Comparison of ENCODE assay signal across 8 mouse cellular contexts in genomic region chr14:30826174-30827140, GRCm38 (mm10). TPM values are rescaled to one million over a fixed set of nuclear protein-coding genes. Genes with fewer than 3 reads are reported as not detected.
DNase-seq lines count a peak whose midpoint lies in the region; ATAC-seq and TF ChIP-seq lines count a peak whose summit lies in the region.

No protein-coding gene starts in this region.

- no peak for ATAC-seq in heart, embryonic 13.5 days (ENCODE audit: extremely low read depth, insufficient number of reproducible peaks, low FRiP score, low TSS enrichment)
- peak; percentile 67 for ATAC-seq in granulocyte monocyte progenitor cell, adult 5-6 weeks (replicated peaks; ENCODE audit: poor library complexity, severe bottlenecking)
- no peak for ATAC-seq in liver, postnatal 0 days

- H3K4me1 ChIP-seq in heart, embryonic 13.5 days, result peaks cover 53% of the 10 kb centered on the region
- H3K4me1 ChIP-seq in liver, postnatal 0 days (ENCODE audit: insufficient read depth), result peaks cover 47% of the 10 kb centered on the region

- H3K27me3 ChIP-seq in heart, embryonic 13.5 days (replicated peaks), result no peaks in the 10 kb centered on the region
- no peaks in the 10 kb centered on the region for H3K27me3 ChIP-seq in liver, postnatal 0 days (ENCODE audit: insufficient read depth, low read length)

- TF ChIP-seq EP300 in liver, postnatal 0 days (IDR thresholded peaks at IDR 0.05; ENCODE audit: low read depth), result no peak

- DNase-seq in heart, adult 9 months (ENCODE audit: low spot score in 2 of 2), result no peak
- DNase-seq in ES-CJ7 (ENCODE audit: low read depth, low spot score), result peak; percentile 7
- DNase-seq in liver, postnatal 0 days, result peak; percentile 37
- peak; percentile 13 for DNase-seq in thymus, postnatal 14 days
- no peak for DNase-seq in spleen, postnatal 14 days (ENCODE audit: low spot score in 2 of 2)
- no peak for DNase-seq in right cerebral cortex, adult 2 months (ENCODE audit: low spot score in 2 of 2)

- TF ChIP-seq CTCF in liver, postnatal 0 days (IDR thresholded peaks at IDR 0.05; ENCODE audit: low read depth), result no peak

- peak overlapping the region; percentile 88 for H3K4me2 ChIP-seq in heart, embryonic 13.5 days
- peak overlapping the region; percentile 91 for H3K4me2 ChIP-seq in liver, postnatal 0 days (ENCODE audit: low read depth, low read length)

- peak overlapping the region; percentile 93 for H3K9ac ChIP-seq in heart, embryonic 13.5 days
- H3K9ac ChIP-seq in liver, postnatal 0 days (replicated peaks), result peak overlapping the region; percentile 85

- no peaks in the 10 kb centered on the region for H3K36me3 ChIP-seq in heart, embryonic 13.5 days
- H3K36me3 ChIP-seq in liver, postnatal 0 days (replicated peaks; ENCODE audit: insufficient read depth, low read length), result no peaks in the 10 kb centered on the region

- 22% methylated on average over 17 of the region's 17 CpGs for WGBS in heart, embryonic 13.5 days
- 15% methylated on average over 17 of the region's 17 CpGs for WGBS in liver, postnatal 0 days (ENCODE audit: insufficient replicate concordance)

- no peaks in the 10 kb centered on the region for H3K9me3 ChIP-seq in heart, embryonic 13.5 days
- H3K9me3 ChIP-seq in liver, postnatal 0 days (ENCODE audit: low read length), result no peaks in the 10 kb centered on the region

- H3K4me3 ChIP-seq in heart, embryonic 13.5 days, result peak overlapping the region; percentile 81
- peak overlapping the region; percentile 80 for H3K4me3 ChIP-seq in liver, postnatal 0 days (ENCODE audit: low read depth, low read length)

- peak overlapping the region; percentile 43; the same call in 1 of the 2 replicates for H3K27ac ChIP-seq in heart, embryonic 13.5 days (replicated peaks)
- H3K27ac ChIP-seq in liver, postnatal 0 days (ENCODE audit: low read depth), result peak overlapping the region; percentile 46

RNA-seq across cellular contexts. Expression of gene Tmem110, which starts 1.1 kb away (rescaled TPM):
- 14.7 and 15.0 TPM in 2 replicates for polyA plus RNA-seq in heart, embryonic 13.5 days (2015; fragmentation: Nextera tagmentation; extraction: Ambion mirVana)
- total RNA-seq in granulocyte monocyte progenitor cell, adult 5-6 weeks (2014; fragmentation: Nextera tagmentation), result 7.3 and 11.7 TPM in 2 replicates
- 6.3 and 9.1 TPM in 2 replicates for total RNA-seq in granulocyte monocyte progenitor cell, adult 5-6 weeks (2017)
- 11.8 and 14.4 TPM in 2 replicates for polyA plus RNA-seq in liver, postnatal 0 days (2015; fragmentation: Nextera tagmentation; extraction: Ambion mirVana)

RNA-seq across cellular contexts. Expression of gene Mustn1, which starts 52.5 kb away (rescaled TPM):
- 2.5 and 2.6 TPM in 2 replicates for polyA plus RNA-seq in heart, embryonic 13.5 days (2015; fragmentation: Nextera tagmentation; extraction: Ambion mirVana)
- 2.9 TPM in 1 of 2 replicates, not detected in the other for total RNA-seq in granulocyte monocyte progenitor cell, adult 5-6 weeks (2014; fragmentation: Nextera tagmentation)
- 0.65 and 2.2 TPM in 2 replicates for total RNA-seq in granulocyte monocyte progenitor cell, adult 5-6 weeks (2017)
- polyA plus RNA-seq in liver, postnatal 0 days (2015; fragmentation: Nextera tagmentation; extraction: Ambion mirVana), result 5.4 and 6.0 TPM in 2 replicates

RNA-seq across cellular contexts. Expression of gene Itih4, which starts 59.8 kb away (rescaled TPM):
- 0.12 and 1.1 TPM in 2 replicates for polyA plus RNA-seq in heart, embryonic 13.5 days (2015; fragmentation: Nextera tagmentation; extraction: Ambion mirVana)
- not detected in 2 replicates for total RNA-seq in granulocyte monocyte progenitor cell, adult 5-6 weeks (2014; fragmentation: Nextera tagmentation)
- not detected in 2 replicates for total RNA-seq in granulocyte monocyte progenitor cell, adult 5-6 weeks (2017)
- polyA plus RNA-seq in liver, postnatal 0 days (2015; fragmentation: Nextera tagmentation; extraction: Ambion mirVana), result 631 and 661 TPM in 2 replicates

Comparison
In these comparisons a context has a peak if more than half of its experiments do, and no peak if none do; other contexts are left out.
1. DNase-seq: peak in ES-CJ7 (single experiment), liver, postnatal 0 days (single experiment) and thymus, postnatal 14 days (single experiment); none in heart, adult 9 months (0 of 2), spleen, postnatal 14 days (0 of 2) and right cerebral cortex, adult 2 months (0 of 2).
2. RNA of gene Itih4, which starts 59.8 kb away (polyA plus RNA-seq): 631 to 661 TPM in liver, postnatal 0 days; 0.12 to 1.1 TPM in heart, embryonic 13.5 days; every median in the first group is over 100 times any median in the second.